Mouse (Mus musculus): ENCODE results near the gene Jarid2.

- TF ChIP-seq TAL1 (IDR thresholded peaks at IDR 0.05; ENCODE audit: low read length) (no peak), GATA1 (IDR thresholded peaks at IDR 0.05; ENCODE audit: low read length) (no peak)
Observed at GRCm38 (mm10) chr13:44822578-44822977, 93.3 kb downstream of the Jarid2 start.

Data from erythroblast, embryonic 14.5 days (primary cell).